Mouse (Mus musculus) heart, postnatal 0 days (tissue): ENCODE data around the gene Lgals3. TPM values are rescaled to one million over a fixed set of nuclear protein-coding genes. Genes with fewer than 3 reads are reported as not detected.
A peak's percentile ranks its signal among the peaks of the same experiment; 100 is the strongest.

Experiments
- ATAC-seq: fragments of 200-750 bp; cut with Nextera tagmentation; 2 replicates; pipeline ENCODE4 v1.8.0; 2017; ENCODE audit warnings: low read depth, moderate number of reproducible peaks, moderate library complexity; ENCODE audit not compliant: insufficient read depth
- DNase-seq: peaks from one replicate; pipeline ENCODE4 v3.0.0-alpha.2; 2016; ENCODE audit warnings: low spot score
- H3K27ac ChIP-seq: fragments of 300-500 bp; sonication (generic); 2 replicates; pipeline ENCODE4 v1.5.1; 2014; ENCODE audit warnings: low read depth, mild to moderate bottlenecking
- H3K27me3 ChIP-seq: fragments of 300-500 bp; sonication (generic); 2 replicates; pipeline ENCODE4 v1.6.1; 2014; ENCODE audit warnings: low read length, mixed read lengths; ENCODE audit not compliant: control insufficient read depth, insufficient read depth
- H3K36me3 ChIP-seq: fragments of 300-500 bp; sonication (generic); replicated peaks from 2 replicates; pipeline ENCODE4 v1.6.1; 2014; ENCODE audit warnings: low read length, mixed read lengths; ENCODE audit not compliant: control insufficient read depth, insufficient read depth
- H3K4me1 ChIP-seq: fragments of 300-500 bp; sonication (generic); 2 replicates; pipeline ENCODE4 v1.6.1; 2014; ENCODE audit warnings: antibody characterized with exemption; ENCODE audit not compliant: control insufficient read depth, insufficient read depth
- H3K4me2 ChIP-seq: fragments of 300-500 bp; sonication (generic); 2 replicates; pipeline ENCODE4 v1.6.1; 2014; ENCODE audit warnings: low read depth, mild to moderate bottlenecking, low read length, moderate library complexity
- H3K4me3 ChIP-seq: fragments of 300-500 bp; sonication (generic); 2 replicates; pipeline ENCODE4 v1.5.1; 2014; ENCODE audit warnings: low read depth, low read length
- H3K9ac ChIP-seq: fragments of 300-500 bp; sonication (generic); replicated peaks from 2 replicates; pipeline ENCODE4 v1.6.1; 2014; ENCODE audit warnings: low read depth, low read length, mixed read lengths
- H3K9me3 ChIP-seq: fragments of 300-500 bp; sonication (generic); replicated peaks from 2 replicates; pipeline ENCODE4 v1.6.1; 2016; ENCODE audit warnings: low read length; ENCODE audit not compliant: control insufficient read depth
- CTCF ChIP-seq: IDR thresholded peaks from 2 replicates; pipeline ENCODE4 v1.5.1; 2016; ENCODE audit warnings: antibody characterized with exemption, control low read depth, low read depth
- EP300 ChIP-seq: IDR thresholded peaks from 2 replicates; pipeline ENCODE4 v1.6.1; 2016; ENCODE audit warnings: antibody characterized with exemption, low read depth
- WGBS: fragments of 180-500 bp; shearing (Covaris S2); extraction: QIAGEN DNeasy Blood & Tissue Kit; methylation state at CpG from one replicate; pipeline ENCODE4 v1.1.7; 2014; 5-methylcytosine and 5-hydroxymethylcytosine counted together
- polyA plus RNA-seq: library from polyadenylated mRNA; unstranded; fragments of >200 nt; fragmentation: Nextera tagmentation; extraction: Ambion mirVana; gene quantifications from 2 replicates; pipeline ENCODE4 v1.2.1, GENCODE M21; 2015
- total RNA-seq: library from RNA; depleted of rRNA; stranded (reverse); fragments of >200 nt; gene quantifications from 2 replicates; pipeline ENCODE4 v1.2.3, GENCODE M21; 2014; ENCODE audit warnings: low replicate concordance; rRNA removed

Lgals3 gene
- total and polyA plus RNA-seq, 2 experiments from 2014 or later = 10.3 to 10.6 TPM

- 37% methylated on average over 5 of the region's 5 CpGs for WGBS
- H3K27ac ChIP-seq = no peak overlapping the region
- peak; percentile 9 for DNase-seq
- no peak for ATAC-seq
- peak overlapping the region; percentile 76 for H3K4me2 ChIP-seq
- H3K27me3 ChIP-seq = no peaks in the 10 kb centered on the region
- peaks cover 28% of the 10 kb centered on the region for H3K36me3 ChIP-seq
- peak overlapping the region; percentile 66 for H3K4me3 ChIP-seq
- no peak for TF ChIP-seq CTCF
- no peak for TF ChIP-seq EP300
- 0 out of 2 replicates have a peak overlapping the region, but pooled peaks have one; percentile 33 for H3K9ac ChIP-seq
- no peaks in the 10 kb centered on the region for H3K9me3 ChIP-seq
- H3K4me1 ChIP-seq = peaks cover 6% of the 10 kb centered on the region; the same call in 1 of the 2 replicates
These were observed 51.1 kb downstream of the Lgals3 start for GRCm38 (mm10) chr14:47418666-47418991.

- Histone ChIP-seq H3K9me3 (no peaks in the 10 kb centered on the region), H3K27ac (no peak overlapping the region), H3K9ac (no peak overlapping the region), H3K4me3 (no peak overlapping the region), H3K36me3 (peaks cover 23% of the 10 kb centered on the region), H3K4me1 (peaks cover 6% of the 10 kb centered on the region; the same call in 1 of the 2 replicates), H3K4me2 (no peak overlapping the region), H3K27me3 (no peaks in the 10 kb centered on the region)
- DNase-seq (no peak), ATAC-seq (no peak)
- TF ChIP-seq EP300 = no peak
- no peak for TF ChIP-seq CTCF
- WGBS = 76% methylated on average over 9 of the region's 9 CpGs
These were observed 51.6 kb downstream of the Lgals3 start for GRCm38 (mm10) chr14:47419034-47419625.

- TF ChIP-seq EP300 (no peak), CTCF (no peak)
- 92% methylated on average over 24 of the region's 24 CpGs for WGBS
These were observed 52.2 kb downstream of the Lgals3 start for GRCm38 (mm10) chr14:47419723-47420276.

GRCm38 (mm10) chr14:47421606-47422005 lies 54.1 kb downstream of the Lgals3 start:
- no peak overlapping the region for H3K9ac ChIP-seq
- H3K4me2 ChIP-seq = no peak overlapping the region
- TF ChIP-seq EP300 (no peak), CTCF (no peak)
- H3K27me3 ChIP-seq = no peaks in the 10 kb centered on the region
- WGBS = 51% methylated on average over 2 of the region's 2 CpGs
- H3K4me3 ChIP-seq = no peak overlapping the region
- H3K4me1 ChIP-seq = peaks cover 6% of the 10 kb centered on the region; the same call in 1 of the 2 replicates
- H3K27ac ChIP-seq = no peak overlapping the region
- DNase-seq = no peak
- ATAC-seq = no peak
- H3K36me3 ChIP-seq = no peaks in the 10 kb centered on the region
- no peaks in the 10 kb centered on the region for H3K9me3 ChIP-seq

More at GRCm38 (mm10) chr14:47419723-47420276, 52.2 kb downstream of the Lgals3 start:
- Histone ChIP-seq H3K36me3 (peaks cover 16% of the 10 kb centered on the region), H3K27ac (no peak overlapping the region), H3K4me3 (no peak overlapping the region), H3K4me1 (peaks cover 6% of the 10 kb centered on the region; the same call in 1 of the 2 replicates), H3K9ac (no peak overlapping the region), H3K27me3 (no peaks in the 10 kb centered on the region), H3K9me3 (no peaks in the 10 kb centered on the region), H3K4me2 (no peak overlapping the region)
- no peak for ATAC-seq
- DNase-seq = no peak

- Histone ChIP-seq H3K36me3 (no peaks in the 10 kb centered on the region), H3K4me2 (no peak overlapping the region), H3K27me3 (no peaks in the 10 kb centered on the region), H3K27ac (no peak overlapping the region), H3K9me3 (no peaks in the 10 kb centered on the region), H3K4me1 (peaks cover 2% of the 10 kb centered on the region; the same call in 1 of the 2 replicates), H3K9ac (no peak overlapping the region), H3K4me3 (no peak overlapping the region)
- ATAC-seq = no peak
- no peak for DNase-seq
- 65% methylated on average over 4 of the region's 4 CpGs for WGBS
- TF ChIP-seq CTCF = no peak
- TF ChIP-seq EP300 = no peak
These were observed 54.9 kb downstream of the Lgals3 start for GRCm38 (mm10) chr14:47422466-47422865.

- Histone ChIP-seq H3K4me1 (no peaks in the 10 kb centered on the region), H3K4me2 (no peak overlapping the region), H3K27ac (no peak overlapping the region), H3K36me3 (no peaks in the 10 kb centered on the region), H3K9me3 (no peaks in the 10 kb centered on the region), H3K4me3 (no peak overlapping the region), H3K9ac (no peak overlapping the region), H3K27me3 (no peaks in the 10 kb centered on the region)
- TF ChIP-seq EP300 = no peak
- no peak for TF ChIP-seq CTCF
- DNase-seq (no peak), ATAC-seq (no peak)
These were observed 65.4 kb downstream of the Lgals3 start for GRCm38 (mm10) chr14:47432987-47433386.

Other genes with a start within 250 kb of the Lgals3 start
- 7.4 and 10.2 TPM in 2 replicates for gene Gch1, start 178.3 kb upstream of the Lgals3 start, total RNA-seq
- 4.3 and 5.6 TPM in 2 replicates for gene Gch1, start 178.3 kb upstream of the Lgals3 start, polyA plus RNA-seq
- gene Wdhd1, start 90.9 kb upstream of the Lgals3 start, total RNA-seq = 3.1 and 3.9 TPM in 2 replicates
- gene Wdhd1, start 90.9 kb upstream of the Lgals3 start, polyA plus RNA-seq = 3.9 and 4.5 TPM in 2 replicates
- 3.3 and 4.6 TPM in 2 replicates for gene Socs4, start 90.8 kb upstream of the Lgals3 start, total RNA-seq
- 1.7 and 1.9 TPM in 2 replicates for gene Socs4, start 90.8 kb upstream of the Lgals3 start, polyA plus RNA-seq
- 32.4 and 33.7 TPM in 2 replicates for gene Mapk1ip1l, start 69.5 kb upstream of the Lgals3 start, total RNA-seq
- 17.8 and 18.9 TPM in 2 replicates for gene Mapk1ip1l, start 69.5 kb upstream of the Lgals3 start, polyA plus RNA-seq
- gene Dlgap5, start 50.7 kb downstream of the Lgals3 start, total RNA-seq = 4.1 and 35.1 TPM in 2 replicates
- 8.5 and 8.7 TPM in 2 replicates for gene Dlgap5, start 50.7 kb downstream of the Lgals3 start, polyA plus RNA-seq
- gene Fbxo34, start 82.7 kb downstream of the Lgals3 start, total RNA-seq = 9.9 and 11.7 TPM in 2 replicates
- gene Fbxo34, start 82.7 kb downstream of the Lgals3 start, polyA plus RNA-seq = 10.7 and 12.8 TPM in 2 replicates
- gene Atg14, start 202.9 kb downstream of the Lgals3 start, total RNA-seq = 1.3 and 44.1 TPM in 2 replicates
- gene Atg14, start 202.9 kb downstream of the Lgals3 start, polyA plus RNA-seq = 10.9 and 11.8 TPM in 2 replicates